Mouse (Mus musculus) granulocyte monocyte progenitor cell, adult 5-6 weeks (primary cell): Measurements from ENCODE around the gene Aebp1. TPM values are rescaled to one million over a fixed set of nuclear protein-coding genes. Genes with fewer than 3 reads are reported as not detected.

Experiments
- ATAC-seq: replicated peaks from 2 replicates; pipeline ENCODE4 v1.8.0; 2016; ENCODE audit warnings: mild to moderate bottlenecking, moderate TSS enrichment, inconsistent platforms; ENCODE audit not compliant: poor library complexity, severe bottlenecking
- total RNA-seq, 2 experiments: library from RNA; stranded (forward) in 1 of 2; stranded (reverse) in 1 of 2; fragments of 200-712, 200-1000 nt in 1 of 2; fragments of >200 nt in 1 of 2; fragmentation: Nextera tagmentation in 1 of 2; gene quantifications; 2 replicates each; pipeline ENCODE4 v1.2.3; 2014 to 2017

Aebp1 gene
- total RNA-seq (2014; fragmentation: Nextera tagmentation) (not detected in 2 replicates), total RNA-seq (2017) (not detected in 2 replicates)

- ATAC-seq = peak; percentile 38
These were observed at the start of gene Aebp1 for GRCm38 (mm10) chr11:5861678-5862393. Gene Aebp1, plus strand, starts transcription at chr11:5861947.

GRCm38 (mm10) chr11:5813381-5813780 lies 48.4 kb upstream of the Aebp1 start:
- ATAC-seq = no peak

- no peak for ATAC-seq
These were observed 42.5 kb upstream of the Aebp1 start for GRCm38 (mm10) chr11:5819223-5819622.

- no peak for ATAC-seq
These were observed 36.3 kb upstream of the Aebp1 start for GRCm38 (mm10) chr11:5825432-5825831.

GRCm38 (mm10) chr11:5827931-5828330 lies 33.8 kb upstream of the Aebp1 start:
- ATAC-seq = no peak

- no peak for ATAC-seq
These were observed 33.1 kb upstream of the Aebp1 start for GRCm38 (mm10) chr11:5828509-5829191.

- peak; percentile 81 for ATAC-seq
These were observed 32.4 kb upstream of the Aebp1 start for GRCm38 (mm10) chr11:5829327-5829726.

GRCm38 (mm10) chr11:5834506-5834905 lies 27.2 kb upstream of the Aebp1 start:
- no peak for ATAC-seq

GRCm38 (mm10) chr11:5835057-5835456 lies 26.7 kb upstream of the Aebp1 start:
- no peak for ATAC-seq

- ATAC-seq = no peak
These were observed 25.6 kb upstream of the Aebp1 start for GRCm38 (mm10) chr11:5836126-5836525.

GRCm38 (mm10) chr11:5837251-5838246 lies 24.2 kb upstream of the Aebp1 start, which contains the start of gene Polm:
Gene Polm, minus strand, starts transcription at chr11:5838016.
- ATAC-seq = peak; percentile 89

GRCm38 (mm10) chr11:5840346-5840745 lies 21.4 kb upstream of the Aebp1 start:
- no peak for ATAC-seq

GRCm38 (mm10) chr11:5841751-5842150 lies 20.0 kb upstream of the Aebp1 start:
- no peak for ATAC-seq

GRCm38 (mm10) chr11:5843131-5843530 lies 18.6 kb upstream of the Aebp1 start:
- no peak for ATAC-seq

GRCm38 (mm10) chr11:5846639-5847345 lies 15.0 kb upstream of the Aebp1 start:
- ATAC-seq = no peak

GRCm38 (mm10) chr11:5848741-5849140 lies 13.0 kb upstream of the Aebp1 start:
- no peak for ATAC-seq

- ATAC-seq = no peak
These were observed 12.4 kb upstream of the Aebp1 start for GRCm38 (mm10) chr11:5849316-5849715.

- no peak for ATAC-seq
These were observed 11.3 kb upstream of the Aebp1 start for GRCm38 (mm10) chr11:5850452-5850851.

- no peak for ATAC-seq
These were observed 10.6 kb upstream of the Aebp1 start for GRCm38 (mm10) chr11:5851021-5851736.
